Mouse (Mus musculus): ENCODE measurements around the gene Tbcb. TPM values are rescaled to one million over a fixed set of nuclear protein-coding genes. Genes with fewer than 3 reads are reported as not detected.
"Not testable (repeated sequence)": the region's sequence is repeated elsewhere in the genome, so short reads cannot be mapped to it uniquely, and the experiment has no call there.

Gene Tbcb
- polyA plus RNA-seq, 1 experiment from 2014 or later: 274 TPM

GRCm38 (mm10) chr7:30184641-30185348 is 47.3 kb downstream of the Tbcb start:
- peaks cover 19% of the 10 kb centered on the region for H3K4me1 ChIP-seq
- no peak for DNase-seq (ENCODE audit: low spot score)
- H3K9me3 ChIP-seq (replicated peaks): no peaks in the 10 kb centered on the region
- H3K36me3 ChIP-seq: peaks cover 47% of the 10 kb centered on the region
- 0 out of 2 replicates have a peak overlapping the region, but pooled peaks have one; percentile 46 for H3K4me3 ChIP-seq
- no peaks in the 10 kb centered on the region for H3K27me3 ChIP-seq (ENCODE audit: low read depth, poor library complexity, severe bottlenecking)
- WGBS: 72% methylated on average over 13 of the region's 13 CpGs
- H3K27ac ChIP-seq (replicated peaks): no peak overlapping the region

GRCm38 (mm10) chr7:30183879-30184289 is 48.2 kb downstream of the Tbcb start, which contains the start of gene Cox7a1:
Gene Cox7a1 (plus strand): TSS chr7:30184144.
- WGBS: under 1% methylated on average over 11 of the region's 11 CpGs
- Histone ChIP-seq H3K4me3 (peak within 1 kb of the TSS; percentile 46), H3K27ac (replicated peaks) (0 out of 2 replicates have a peak within 1 kb of the TSS, but pooled peaks have one; percentile 56), H3K36me3 (peaks cover 43% of the 10 kb centered on the region), H3K9me3 (replicated peaks) (no peaks in the 10 kb centered on the region), H3K27me3 (ENCODE audit: low read depth, poor library complexity, severe bottlenecking) (no peaks in the 10 kb centered on the region), H3K4me1 (peaks cover 19% of the 10 kb centered on the region)
- peak; percentile 78 for DNase-seq (ENCODE audit: low spot score)

GRCm38 (mm10) chr7:30183189-30183588 is 48.9 kb downstream of the Tbcb start:
- WGBS: 74% methylated on average over 7 of the region's 7 CpGs
- H3K4me1 ChIP-seq: peaks cover 19% of the 10 kb centered on the region
- H3K4me3 ChIP-seq; DNase-seq (ENCODE audit: low spot score); H3K27me3 ChIP-seq (ENCODE audit: low read depth, poor library complexity, severe bottlenecking); H3K27ac ChIP-seq (replicated peaks); H3K9me3 ChIP-seq (replicated peaks): not testable (repeated sequence)
- peaks cover 43% of the 10 kb centered on the region for H3K36me3 ChIP-seq

DNA sequence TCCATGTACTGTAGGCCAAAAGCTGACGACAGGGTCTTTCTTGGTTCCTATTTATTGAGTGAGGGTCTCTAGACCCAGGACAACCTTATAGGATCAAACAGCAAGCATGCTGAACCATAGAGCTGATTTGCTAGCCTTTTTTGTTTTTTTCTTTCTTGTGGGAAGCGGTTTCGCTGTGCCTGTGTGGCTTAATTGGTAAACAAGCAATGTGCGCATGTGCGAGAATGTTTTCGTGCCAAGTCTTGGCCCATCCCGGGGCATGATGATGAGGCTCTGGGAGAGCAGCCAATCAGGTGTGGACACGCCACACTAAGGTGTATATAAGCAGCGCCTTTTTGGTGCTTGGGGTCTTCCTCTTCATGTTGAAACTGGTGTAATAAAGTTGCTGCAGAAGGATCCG is 50.1 kb downstream of the Tbcb start:
- H3K27ac ChIP-seq (replicated peaks); H3K9me3 ChIP-seq (replicated peaks); H3K27me3 ChIP-seq (ENCODE audit: low read depth, poor library complexity, severe bottlenecking); DNase-seq (ENCODE audit: low spot score); H3K4me3 ChIP-seq: not testable (repeated sequence)
- Histone ChIP-seq H3K36me3 (peaks cover 41% of the 10 kb centered on the region), H3K4me1 (peaks cover 19% of the 10 kb centered on the region)
- WGBS: 93% methylated on average over 10 of the region's 10 CpGs

DNA sequence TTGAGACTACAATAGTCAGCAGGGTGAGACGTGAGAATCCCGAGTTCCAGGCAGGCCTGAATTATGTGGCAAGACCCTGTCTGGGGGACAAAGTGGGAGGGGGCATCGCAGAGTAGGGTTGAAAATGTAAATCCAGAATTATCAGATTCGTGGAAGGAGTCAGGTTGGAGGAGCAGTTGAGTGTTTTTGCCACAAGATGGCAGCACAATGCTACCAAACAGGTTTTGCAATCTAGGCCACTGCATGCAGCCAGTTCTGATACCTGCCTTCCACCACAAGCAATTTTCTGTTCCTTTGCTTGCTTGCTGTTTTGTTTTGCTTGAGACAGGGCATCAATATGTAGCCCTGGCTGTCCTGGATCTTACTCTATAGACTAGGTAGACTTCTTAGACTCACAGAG is 50.8 kb downstream of the Tbcb start:
- H3K36me3 ChIP-seq: peaks cover 41% of the 10 kb centered on the region
- H3K4me1 ChIP-seq: peaks cover 19% of the 10 kb centered on the region
- H3K27ac ChIP-seq (replicated peaks): no peak overlapping the region
- DNase-seq (ENCODE audit: low spot score): peak; percentile 72
- no peak overlapping the region for H3K4me3 ChIP-seq
- H3K9me3 ChIP-seq (replicated peaks): no peaks in the 10 kb centered on the region
- 7% methylated on average over 4 of the region's 4 CpGs for WGBS
- H3K27me3 ChIP-seq (ENCODE audit: low read depth, poor library complexity, severe bottlenecking): no peaks in the 10 kb centered on the region

- Histone ChIP-seq H3K36me3 (peaks cover 44% of the 10 kb centered on the region), H3K4me3 (no peak overlapping the region), H3K4me1 (no peaks in the 10 kb centered on the region), H3K27ac (replicated peaks) (no peak overlapping the region), H3K27me3 (ENCODE audit: low read depth, poor library complexity, severe bottlenecking) (no peaks in the 10 kb centered on the region), H3K9me3 (replicated peaks) (no peaks in the 10 kb centered on the region)
- DNase-seq (ENCODE audit: low spot score): no peak
- WGBS: 87% methylated on average over 11 of the region's 11 CpGs
Measured at GRCm38 (mm10) chr7:30178256-30178655, 53.8 kb downstream of the Tbcb start.

DNA sequence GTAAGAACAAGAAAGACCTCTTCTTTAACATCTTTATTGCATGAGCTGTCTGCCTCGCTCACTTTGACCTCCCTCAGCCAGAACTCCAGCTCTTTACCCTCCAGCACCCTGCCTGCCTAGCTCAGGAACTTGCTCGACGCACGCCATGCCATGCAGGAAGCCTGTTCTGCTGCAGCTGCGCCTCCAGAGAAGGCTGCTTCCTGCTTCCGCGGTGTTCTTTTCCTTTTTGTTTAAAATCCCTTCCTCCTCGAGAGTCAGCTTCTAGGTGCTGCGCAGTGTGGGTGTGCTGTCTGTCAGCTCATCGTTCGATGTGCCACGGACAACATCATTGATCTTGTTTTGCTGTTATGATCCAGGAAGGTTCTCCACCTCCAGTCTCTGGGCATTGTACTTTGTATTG is 55.6 kb downstream of the Tbcb start:
- Histone ChIP-seq H3K9me3 (replicated peaks) (no peaks in the 10 kb centered on the region), H3K36me3 (peaks cover 46% of the 10 kb centered on the region), H3K27me3 (ENCODE audit: low read depth, poor library complexity, severe bottlenecking) (no peaks in the 10 kb centered on the region), H3K4me1 (no peaks in the 10 kb centered on the region), H3K27ac (replicated peaks) (no peak overlapping the region), H3K4me3 (no peak overlapping the region)
- DNase-seq (ENCODE audit: low spot score): no peak
- 87% methylated on average over 12 of the region's 12 CpGs for WGBS

Other genes with a start within 250 kb of the Tbcb start
- 22.8 and 23.3 TPM in 2 replicates for gene Zfp568, start 248.3 kb downstream of the Tbcb start, polyA plus RNA-seq (2016; fragmentation: Nextera tagmentation; extraction: Ambion mirVana)
- gene Zfp14, start 180.9 kb downstream of the Tbcb start, polyA plus RNA-seq (2016; fragmentation: Nextera tagmentation; extraction: Ambion mirVana): 4.1 and 4.4 TPM in 2 replicates
- 6.8 and 9.2 TPM in 2 replicates for gene Zfp82, start 159.4 kb downstream of the Tbcb start, polyA plus RNA-seq (2016; fragmentation: Nextera tagmentation; extraction: Ambion mirVana)
- gene Gm26920, start 141.9 kb downstream of the Tbcb start, polyA plus RNA-seq (2016; fragmentation: Nextera tagmentation; extraction: Ambion mirVana): 1.3 and 2.2 TPM in 2 replicates
- 14.3 and 18.5 TPM in 2 replicates for gene Zfp566, start 141.7 kb downstream of the Tbcb start, polyA plus RNA-seq (2016; fragmentation: Nextera tagmentation; extraction: Ambion mirVana)
- 113 and 116 TPM in 2 replicates for gene Zfp260, start 137.5 kb downstream of the Tbcb start, polyA plus RNA-seq (2016; fragmentation: Nextera tagmentation; extraction: Ambion mirVana)
- 10.6 and 13.0 TPM in 2 replicates for gene Zfp382, start 110.3 kb downstream of the Tbcb start, polyA plus RNA-seq (2016; fragmentation: Nextera tagmentation; extraction: Ambion mirVana)
- 17.0 and 21.2 TPM in 2 replicates for gene Zfp146, start 62.5 kb downstream of the Tbcb start, polyA plus RNA-seq (2016; fragmentation: Nextera tagmentation; extraction: Ambion mirVana)
- 4.1 and 7.2 TPM in 2 replicates for gene Cox7a1, start 48.1 kb downstream of the Tbcb start, polyA plus RNA-seq (2016; fragmentation: Nextera tagmentation; extraction: Ambion mirVana)
- gene Capns1, start 33.5 kb downstream of the Tbcb start, polyA plus RNA-seq (2016; fragmentation: Nextera tagmentation; extraction: Ambion mirVana): 52.1 and 55.5 TPM in 2 replicates
- 155 and 162 TPM in 2 replicates for gene Polr2i, start 324 bp downstream of the Tbcb start, polyA plus RNA-seq (2016; fragmentation: Nextera tagmentation; extraction: Ambion mirVana)
- not detected in 2 replicates for gene Ovol3, start 3.5 kb upstream of the Tbcb start, polyA plus RNA-seq (2016; fragmentation: Nextera tagmentation; extraction: Ambion mirVana)
- 0.32 and 0.55 TPM in 2 replicates for gene Thap8, start 47.8 kb upstream of the Tbcb start, polyA plus RNA-seq (2016; fragmentation: Nextera tagmentation; extraction: Ambion mirVana)
- gene Wdr62, start 48.1 kb upstream of the Tbcb start, polyA plus RNA-seq (2016; fragmentation: Nextera tagmentation; extraction: Ambion mirVana): 18.0 and 21.6 TPM in 2 replicates
- gene Clip3, start 59.5 kb upstream of the Tbcb start, polyA plus RNA-seq (2016; fragmentation: Nextera tagmentation; extraction: Ambion mirVana): 54.9 and 76.3 TPM in 2 replicates
- gene Alkbh6, start 76.4 kb upstream of the Tbcb start, polyA plus RNA-seq (2016; fragmentation: Nextera tagmentation; extraction: Ambion mirVana): 95.4 and 96.9 TPM in 2 replicates
- 13.7 and 14.8 TPM in 2 replicates for gene Syne4, start 82.5 kb upstream of the Tbcb start, polyA plus RNA-seq (2016; fragmentation: Nextera tagmentation; extraction: Ambion mirVana)
- gene E130208F15Rik, start 89.5 kb upstream of the Tbcb start, polyA plus RNA-seq (2016; fragmentation: Nextera tagmentation; extraction: Ambion mirVana): 2.6 and 4.6 TPM in 2 replicates
- 19.3 and 22.5 TPM in 2 replicates for gene Sdhaf1, start 91.6 kb upstream of the Tbcb start, polyA plus RNA-seq (2016; fragmentation: Nextera tagmentation; extraction: Ambion mirVana)
- gene Lrfn3, start 130.5 kb upstream of the Tbcb start, polyA plus RNA-seq (2016; fragmentation: Nextera tagmentation; extraction: Ambion mirVana): 5.4 and 6.2 TPM in 2 replicates
- gene Tyrobp, start 181.5 kb upstream of the Tbcb start, polyA plus RNA-seq (2016; fragmentation: Nextera tagmentation; extraction: Ambion mirVana): 15.7 and 19.6 TPM in 2 replicates
- gene Hcst, start 187.6 kb upstream of the Tbcb start, polyA plus RNA-seq (2016; fragmentation: Nextera tagmentation; extraction: Ambion mirVana): 0.35 TPM in 1 of 2 replicates, not detected in the other
- gene Nfkbid, start 189.5 kb upstream of the Tbcb start, polyA plus RNA-seq (2016; fragmentation: Nextera tagmentation; extraction: Ambion mirVana): 1.4 and 1.5 TPM in 2 replicates
- gene Aplp1, start 213.3 kb upstream of the Tbcb start, polyA plus RNA-seq (2016; fragmentation: Nextera tagmentation; extraction: Ambion mirVana): 69.6 and 124 TPM in 2 replicates
- gene Kirrel2, start 225.4 kb upstream of the Tbcb start, polyA plus RNA-seq (2016; fragmentation: Nextera tagmentation; extraction: Ambion mirVana): 1.7 and 1.9 TPM in 2 replicates
- gene Nphs1, start 226.0 kb upstream of the Tbcb start, polyA plus RNA-seq (2016; fragmentation: Nextera tagmentation; extraction: Ambion mirVana): 0.16 and 0.23 TPM in 2 replicates

Data from midbrain, embryonic 10.5 days (tissue).